Mouse (Mus musculus) gastrocnemius, postnatal 25 days (tissue): ENCODE measurements around the gene Ly6g5b. TPM values are rescaled to one million over a fixed set of nuclear protein-coding genes. Genes with fewer than 3 reads are reported as not detected.

Source experiments
- DNase-seq: peaks from one replicate; pipeline ENCODE4 v3.0.0; 2022
- total RNA-seq, 2 experiments: library from RNA; stranded (reverse); gene quantifications; 1 replicate in 1 of 2; 2 replicates in 1 of 2; pipeline ENCODE4 v1.2.3; 2021

Gene Ly6g5b
- total RNA-seq, 2 experiments from 2014 or later, result not detected

- no peak for DNase-seq
Measured at GRCm38 (mm10) chr17:35104754-35105153, 10.5 kb downstream of the Ly6g5b start.

- DNase-seq, result no peak
Measured at GRCm38 (mm10) chr17:35104079-35104478, 11.1 kb downstream of the Ly6g5b start.

GRCm38 (mm10) chr17:35103221-35103690 lies 12.0 kb downstream of the Ly6g5b start:
- DNase-seq, result peak; percentile 27

- DNase-seq, result no peak
Measured at GRCm38 (mm10) chr17:35102299-35102698, 12.9 kb downstream of the Ly6g5b start.

- no peak for DNase-seq
Measured at GRCm38 (mm10) chr17:35101161-35101560, 14.1 kb downstream of the Ly6g5b start.

- DNase-seq, result no peak
Measured at GRCm38 (mm10) chr17:35100196-35100765, 14.9 kb downstream of the Ly6g5b start.

- DNase-seq, result no peak
Measured at GRCm38 (mm10) chr17:35097164-35097655, 18.0 kb downstream of the Ly6g5b start.

- DNase-seq, result no peak
Measured at GRCm38 (mm10) chr17:35096597-35096996, 18.6 kb downstream of the Ly6g5b start.

- no peak for DNase-seq
Measured at GRCm38 (mm10) chr17:35094475-35095365, 20.5 kb downstream of the Ly6g5b start.

GRCm38 (mm10) chr17:35092403-35093198 lies 22.6 kb downstream of the Ly6g5b start:
- DNase-seq, result no peak

GRCm38 (mm10) chr17:35090166-35090932 lies 24.9 kb downstream of the Ly6g5b start:
- peak; percentile 44 for DNase-seq

- DNase-seq, result peak; percentile 95
Measured at GRCm38 (mm10) chr17:35088825-35089644, 26.2 kb downstream of the Ly6g5b start, which contains the start of gene Abhd16a. Gene Abhd16a (plus strand): TSS chr17:35089263.

- DNase-seq, result no peak
Measured at GRCm38 (mm10) chr17:35088151-35088550, 27.1 kb downstream of the Ly6g5b start.

- no peak for DNase-seq
Measured at GRCm38 (mm10) chr17:35085208-35085865, 29.9 kb downstream of the Ly6g5b start, which contains the start of gene Ly6g6f. Gene Ly6g6f (minus strand): TSS chr17:35085610.

GRCm38 (mm10) chr17:35083929-35084497 lies 31.2 kb downstream of the Ly6g5b start:
- DNase-seq, result no peak

GRCm38 (mm10) chr17:35082841-35083576 lies 32.2 kb downstream of the Ly6g5b start:
- no peak for DNase-seq

- no peak for DNase-seq
Measured at GRCm38 (mm10) chr17:35080710-35081109, 34.5 kb downstream of the Ly6g5b start.

- no peak for DNase-seq
Measured at GRCm38 (mm10) chr17:35080248-35080647, 35.0 kb downstream of the Ly6g5b start.

GRCm38 (mm10) chr17:35079778-35080177 lies 35.5 kb downstream of the Ly6g5b start:
- DNase-seq, result no peak
